Mouse (Mus musculus) neural tube, embryonic 10.5 days (tissue): ENCODE measurements around the gene Sec22c.

Experiments used
- DNase-seq: peaks from one replicate; pipeline ENCODE4 v3.0.0-alpha.2; 2017; ENCODE audit warnings: low spot score; ENCODE audit errors: extremely low spot score

Sec22c gene

GRCm38 (mm10) chr9:121653668-121654067 lies 51.6 kb downstream of the Sec22c start:
- DNase-seq: no peak

DNA sequence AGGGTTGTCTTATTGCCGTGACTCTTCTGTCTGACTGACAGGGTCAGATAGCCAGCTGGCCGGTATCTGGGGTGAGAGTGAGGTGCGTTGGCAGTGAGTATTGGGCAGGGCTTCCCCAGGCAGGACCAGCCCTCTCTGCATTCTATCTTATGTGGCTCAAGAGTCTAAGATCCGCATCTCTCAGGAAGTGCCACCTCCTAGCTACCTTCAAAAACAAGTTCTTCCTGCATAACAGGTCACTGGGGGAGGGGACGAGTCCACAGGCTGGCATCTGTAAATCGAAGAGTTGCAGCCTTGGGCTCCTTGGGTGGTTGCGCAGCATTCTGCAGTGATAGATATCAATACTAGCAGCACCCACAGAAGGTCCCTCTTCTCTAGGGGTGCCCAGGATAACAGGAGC lies 58.3 kb downstream of the Sec22c start:
- DNase-seq: no peak

DNA sequence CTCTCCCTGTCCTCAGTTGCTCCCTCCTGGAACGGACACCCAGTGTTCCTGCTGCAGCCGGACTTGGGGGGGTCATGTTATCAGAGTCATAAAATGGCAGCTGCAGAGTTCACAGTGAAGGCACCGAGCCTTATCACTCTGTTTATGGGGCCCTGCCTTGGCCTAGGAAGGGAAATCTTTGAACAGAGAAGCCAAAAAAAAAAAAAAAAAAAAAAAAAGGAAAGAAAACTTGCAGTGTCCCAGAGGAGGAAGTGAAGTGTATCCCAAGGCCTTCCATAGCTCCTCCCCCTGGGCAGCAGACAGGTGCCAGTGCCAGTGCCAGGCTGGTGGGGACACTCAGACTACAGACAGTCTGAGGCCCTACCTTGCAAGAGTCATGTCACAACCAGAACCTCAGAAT lies 60.4 kb downstream of the Sec22c start:
- no peak for DNase-seq

DNA sequence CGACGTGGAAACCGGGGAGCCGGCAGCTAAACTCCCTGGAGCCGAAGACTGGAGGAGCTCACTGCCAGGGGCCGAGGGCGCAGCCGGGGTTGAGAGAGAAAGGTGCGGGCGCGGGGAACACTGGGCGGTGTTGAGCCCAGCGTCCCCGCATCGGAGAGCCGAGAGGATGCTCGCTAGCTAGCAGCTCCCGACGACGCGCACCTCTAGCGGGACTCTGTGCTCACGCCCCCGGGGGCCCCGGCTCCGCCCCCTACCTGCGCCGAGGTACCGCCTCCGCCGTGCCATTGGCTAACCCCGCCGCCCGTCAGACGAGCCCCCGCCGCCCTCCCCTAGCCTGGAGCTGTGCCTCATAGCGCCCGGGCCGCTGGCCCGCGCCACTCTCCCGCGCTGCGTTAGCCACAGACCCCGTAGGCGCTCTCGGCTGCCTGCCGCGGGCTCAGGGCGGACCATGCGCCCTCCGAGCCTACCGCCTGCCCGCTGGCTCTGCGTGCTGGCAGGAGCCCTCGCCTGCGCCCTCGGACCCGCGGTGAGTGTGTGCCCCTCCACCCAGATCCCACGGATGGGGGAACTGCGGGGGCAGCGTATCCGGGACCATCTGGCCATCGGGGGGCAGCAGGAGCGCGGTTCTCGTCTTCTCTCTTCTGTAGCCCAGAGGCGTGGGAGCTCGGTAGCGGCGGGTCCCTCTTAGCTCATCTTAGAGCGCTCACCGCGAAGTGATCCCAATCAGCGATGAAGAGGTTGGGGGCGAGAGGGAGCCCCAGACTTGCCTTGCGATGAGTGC lies 62.7 kb downstream of the Sec22c start, which contains the start of gene Vipr1:
Gene Vipr1, plus strand, starts transcription at position 316 of the 781 bp plus-strand sequence.
- peak; percentile 79 for DNase-seq

DNA sequence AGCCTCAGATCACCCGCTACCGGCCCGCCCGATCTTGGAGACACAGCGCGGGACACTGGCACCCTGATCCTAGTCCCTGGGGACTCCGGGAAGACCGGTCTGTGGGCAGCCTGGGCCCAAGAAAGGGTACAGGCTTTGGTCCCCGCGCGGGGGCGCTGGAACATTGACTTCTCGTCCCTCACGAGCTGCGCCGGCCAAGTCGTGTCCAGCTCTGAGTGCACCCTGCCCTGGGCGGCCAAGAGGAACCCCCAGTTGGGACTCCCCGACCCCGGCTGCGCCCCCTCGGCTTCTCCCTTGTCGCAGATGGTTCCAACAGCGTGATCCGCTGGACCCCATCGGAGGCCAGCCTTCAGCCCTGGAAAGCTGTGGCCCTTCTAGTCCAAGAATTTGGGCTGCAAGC lies 63.3 kb downstream of the Sec22c start, which contains the start of gene Lyzl4:
Gene Lyzl4, minus strand, starts transcription at position 96 of the 400 bp plus-strand sequence.
- DNase-seq: no peak

DNA sequence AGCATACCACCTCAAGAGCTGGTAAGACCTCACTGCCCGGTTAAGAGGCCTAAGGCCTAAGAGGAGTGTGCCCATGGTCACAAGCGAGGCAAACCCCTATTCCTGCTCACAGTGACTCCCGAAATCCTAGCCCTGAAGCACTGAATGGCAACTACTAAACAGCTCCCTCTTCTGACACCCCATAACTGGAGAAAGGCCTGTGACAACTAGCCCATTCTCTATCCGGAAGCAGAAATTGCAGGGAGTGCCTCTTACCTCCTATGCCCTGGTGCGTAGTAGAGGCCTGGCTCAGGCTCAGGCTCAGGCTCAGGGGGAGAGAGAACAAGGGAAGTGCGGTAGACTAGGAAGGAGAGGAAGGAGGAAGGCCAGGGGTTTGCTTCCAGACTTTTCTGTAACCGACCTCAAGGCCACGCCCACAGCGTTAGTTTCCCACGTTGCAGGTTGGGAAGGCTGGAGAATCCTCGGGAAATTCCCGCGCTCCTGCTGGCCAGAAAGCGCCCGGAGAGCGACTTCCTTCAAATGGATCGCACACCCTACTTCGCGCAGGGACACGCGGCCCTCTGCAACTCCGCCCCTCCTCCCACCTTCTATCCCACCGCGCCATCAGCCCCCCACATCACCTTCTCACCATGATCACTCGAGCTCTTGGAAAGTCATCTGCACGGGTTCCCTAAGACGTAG lies 63.9 kb downstream of the Sec22c start:
- DNase-seq: peak; percentile 28

- DNase-seq: no peak
These were observed 65.5 kb downstream of the Sec22c start for GRCm38 (mm10) chr9:121639790-121640189.

- no peak for DNase-seq
These were observed 69.3 kb downstream of the Sec22c start for GRCm38 (mm10) chr9:121635835-121636576.

- no peak for DNase-seq
These were observed 72.0 kb downstream of the Sec22c start for GRCm38 (mm10) chr9:121633306-121633705.

GRCm38 (mm10) chr9:121632891-121633290 lies 72.4 kb downstream of the Sec22c start:
- DNase-seq: no peak

DNA sequence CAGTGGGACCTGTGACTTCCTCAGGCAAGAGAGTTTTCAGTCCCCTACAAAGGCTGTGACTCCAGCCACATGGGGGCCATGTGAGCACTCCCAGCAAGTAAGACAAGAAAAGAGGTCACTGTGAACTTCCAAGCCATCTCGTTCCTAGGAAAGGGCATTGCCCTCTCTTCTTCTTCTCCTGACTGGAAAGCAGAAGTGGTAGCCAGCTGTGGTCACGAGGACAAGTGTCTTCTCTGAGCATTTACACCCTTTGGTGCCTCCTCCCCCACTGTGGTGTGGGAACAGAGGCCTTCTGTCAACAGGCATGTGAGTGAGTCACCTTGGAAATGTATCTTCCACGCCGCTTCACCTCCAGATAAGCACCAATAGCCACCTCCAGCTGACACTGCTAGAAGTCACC lies 73.3 kb downstream of the Sec22c start:
- DNase-seq: no peak

- no peak for DNase-seq
These were observed 74.7 kb downstream of the Sec22c start for GRCm38 (mm10) chr9:121630627-121631026.
